Mouse (Mus musculus) E14TG2a.4 (cell line): ENCODE data around the gene Agrn.
A peak's percentile ranks its signal among the peaks of the same experiment; 100 is the strongest.

Experiments used
- H3K27me3 ChIP-seq: 2 replicates; pipeline ENCODE4 v1.6.1; 2014; ENCODE audit warnings: low read length, control low read depth; ENCODE audit not compliant: insufficient read depth
- H3K36me3 ChIP-seq: 2 replicates; pipeline ENCODE4 v1.6.1; 2014; ENCODE audit warnings: low read length, control low read depth; ENCODE audit not compliant: insufficient read depth
- H3K4me1 ChIP-seq: replicated peaks from 2 replicates; pipeline ENCODE4 v1.6.1; 2014; ENCODE audit warnings: low read depth, low read length, control low read depth
- H3K4me3 ChIP-seq: replicated peaks from 2 replicates; pipeline ENCODE4 v1.5.1; 2014; ENCODE audit warnings: mild to moderate bottlenecking, low read length
- H3K9me3 ChIP-seq: 2 replicates; pipeline ENCODE4 v1.6.1; 2014; ENCODE audit warnings: low read length, control low read depth
- CTCF ChIP-seq: conservative IDR thresholded peaks from 2 replicates; pipeline ENCODE4 v1.5.1; 2014; ENCODE audit warnings: low read length
- NANOG ChIP-seq: IDR thresholded peaks from 2 replicates; pipeline ENCODE4 v1.6.1; 2014; ENCODE audit warnings: borderline replicate concordance, low read length, mixed read lengths
- POU5F1 ChIP-seq: IDR thresholded peaks from 2 replicates; pipeline ENCODE4 v1.6.1; 2014; ENCODE audit warnings: low read length, borderline replicate concordance

The Agrn gene

DNA sequence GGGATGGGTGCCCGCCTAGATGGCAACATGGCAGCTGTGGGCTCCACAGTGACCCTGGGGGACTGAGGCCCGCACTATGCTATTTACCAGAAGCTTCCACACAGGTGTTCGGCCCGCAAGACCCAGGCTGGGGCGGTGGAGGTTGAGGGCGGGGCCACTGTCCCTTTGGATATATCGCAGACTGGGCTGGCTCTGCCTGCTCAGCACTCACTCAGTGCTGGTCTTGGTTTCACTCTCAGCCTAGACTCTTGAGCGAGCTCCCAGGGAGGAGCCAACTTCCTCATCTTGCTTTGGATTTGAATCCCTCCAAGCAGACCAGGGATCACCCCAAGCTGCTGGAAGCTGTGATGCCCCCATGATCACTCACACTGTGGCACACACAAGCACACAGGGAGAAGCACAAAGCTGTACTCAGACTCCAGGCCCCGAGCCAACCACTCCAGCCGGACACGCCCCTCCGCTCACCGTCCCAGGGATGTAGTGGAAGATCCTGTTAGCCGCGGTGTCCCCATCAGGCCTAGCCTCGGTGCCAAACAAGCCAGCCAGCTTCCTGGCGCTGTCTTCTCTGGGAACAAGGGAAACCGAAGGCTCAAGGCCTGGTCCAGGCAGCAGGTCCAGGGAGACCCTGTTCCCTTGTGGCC, 30.6 kb upstream of the Agrn start:
- Histone ChIP-seq H3K4me3 (peak overlapping the region; percentile 73), H3K9me3 (no peaks in the 10 kb centered on the region), H3K27me3 (peaks cover 16% of the 10 kb centered on the region), H3K4me1 (peaks cover 42% of the 10 kb centered on the region), H3K36me3 (peaks cover 47% of the 10 kb centered on the region)
- TF ChIP-seq POU5F1 (no peak), NANOG (no peak), CTCF (no peak)

DNA sequence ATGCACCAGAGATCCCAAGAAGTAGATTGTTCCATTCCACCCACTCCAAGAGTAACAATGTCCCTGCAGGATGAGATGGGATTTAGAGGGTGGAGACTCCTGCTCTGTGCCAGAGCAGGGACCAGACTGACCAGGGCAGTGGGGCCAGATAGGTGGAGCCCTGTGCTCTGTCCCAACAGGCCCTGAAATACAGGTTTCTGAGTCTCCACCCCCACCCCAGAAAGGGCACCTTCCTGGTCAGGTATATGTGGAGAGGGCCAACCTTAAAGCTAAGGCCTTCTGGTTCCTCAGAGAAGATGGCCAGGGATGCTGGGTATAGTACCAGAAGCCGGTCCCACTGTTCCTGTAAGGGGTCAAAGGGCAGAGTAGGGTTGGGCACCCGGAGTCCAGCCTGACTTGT, 27.0 kb upstream of the Agrn start:
- Histone ChIP-seq H3K9me3 (no peaks in the 10 kb centered on the region), H3K4me3 (no peak overlapping the region), H3K27me3 (peaks cover 29% of the 10 kb centered on the region), H3K36me3 (peaks cover 11% of the 10 kb centered on the region), H3K4me1 (peaks cover 29% of the 10 kb centered on the region)
- TF ChIP-seq POU5F1 (no peak), CTCF (no peak), NANOG (no peak)

DNA sequence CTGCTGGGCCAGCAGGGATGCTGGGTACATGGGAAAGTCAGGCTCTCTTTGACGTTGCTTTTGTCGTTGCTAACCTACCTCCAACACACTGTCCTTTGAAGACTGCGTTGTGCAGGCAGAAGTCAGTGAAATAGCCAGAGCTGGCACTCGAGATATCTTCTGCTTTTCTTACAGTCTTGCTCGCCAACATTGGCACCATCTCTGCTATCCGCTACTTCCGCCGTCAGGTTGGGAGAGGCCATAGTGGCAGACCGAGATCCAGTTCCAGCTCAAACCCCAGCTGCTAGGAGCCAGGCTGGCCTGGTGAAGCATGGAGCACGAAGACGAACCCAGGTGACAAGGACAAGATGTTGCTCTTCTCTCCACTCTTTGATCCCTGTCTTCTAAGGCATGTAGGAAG, 22.6 kb upstream of the Agrn start:
- 0 out of 2 replicates have a peak, but pooled peaks cover 5% of the 10 kb centered on the region for H3K4me1 ChIP-seq
- peaks cover 57% of the 10 kb centered on the region for H3K27me3 ChIP-seq
- H3K9me3 ChIP-seq = no peaks in the 10 kb centered on the region
- peaks cover 7% of the 10 kb centered on the region; the same call in 1 of the 2 replicates for H3K36me3 ChIP-seq
- H3K4me3 ChIP-seq = no peak overlapping the region
- no peak for TF ChIP-seq POU5F1
- TF ChIP-seq NANOG = no peak
- no peak for TF ChIP-seq CTCF

DNA sequence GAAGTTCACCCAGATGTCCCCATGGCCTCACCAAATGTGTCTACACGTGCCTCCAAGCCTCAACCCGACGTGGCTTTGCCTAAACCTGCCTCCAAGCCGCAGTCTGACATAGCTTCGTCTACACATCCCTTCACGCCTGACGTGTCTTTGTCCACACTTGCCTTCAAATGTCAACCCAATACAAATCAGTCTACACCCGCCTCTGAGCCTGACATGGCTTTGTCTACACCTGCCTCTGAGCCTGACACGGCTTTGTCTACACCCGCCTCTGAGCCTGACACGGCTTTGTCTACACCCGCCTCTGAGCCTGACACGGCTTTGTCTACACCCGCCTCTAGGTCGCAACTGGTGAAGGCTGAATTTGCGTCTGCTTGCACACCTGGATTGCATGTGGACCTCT, 20.6 kb upstream of the Agrn start:
- Histone ChIP-seq H3K4me1 (peaks cover 7% of the 10 kb centered on the region), H3K9me3 (no peaks in the 10 kb centered on the region), H3K36me3 (no peaks in the 10 kb centered on the region), H3K27me3 (peaks cover 44% of the 10 kb centered on the region), H3K4me3 (no peak overlapping the region)
- TF ChIP-seq CTCF = no peak
- TF ChIP-seq NANOG = no peak
- no peak for TF ChIP-seq POU5F1

DNA sequence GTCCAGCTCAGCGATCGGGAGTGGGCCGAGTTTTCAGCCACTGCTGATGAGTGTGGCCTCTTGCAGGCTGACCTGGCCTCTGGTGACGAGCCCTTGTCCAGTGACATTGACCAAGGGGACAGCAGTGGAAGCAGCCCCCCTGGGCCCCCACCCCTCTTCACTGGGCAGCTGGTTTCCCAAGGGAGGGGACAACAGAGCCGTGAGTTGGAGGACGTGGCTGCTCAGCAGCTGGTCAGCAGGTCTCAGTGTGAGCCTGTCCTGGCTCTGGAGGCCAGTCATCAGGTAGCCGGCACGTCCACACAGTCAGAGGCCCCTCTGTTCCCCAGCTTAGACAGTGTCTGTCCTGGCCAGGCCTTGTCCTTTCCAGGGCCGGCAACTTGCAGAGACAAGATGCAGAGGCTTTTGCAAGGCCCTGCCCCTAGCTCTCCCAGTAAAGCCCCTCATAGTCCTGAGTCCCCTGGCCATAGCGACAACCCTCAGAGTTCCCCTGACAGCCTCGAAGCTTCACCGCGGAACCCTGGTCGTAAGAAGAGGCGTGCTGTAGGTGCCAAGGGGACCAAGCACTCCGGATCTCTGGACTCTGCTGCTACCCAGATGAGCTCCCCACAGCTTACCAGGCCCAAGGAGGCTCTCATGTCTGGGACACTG, 19.9 kb upstream of the Agrn start:
- Histone ChIP-seq H3K4me1 (peaks cover 7% of the 10 kb centered on the region), H3K9me3 (no peaks in the 10 kb centered on the region), H3K4me3 (no peak overlapping the region), H3K36me3 (no peaks in the 10 kb centered on the region), H3K27me3 (peaks cover 39% of the 10 kb centered on the region)
- TF ChIP-seq NANOG (no peak), CTCF (no peak), POU5F1 (no peak)

DNA sequence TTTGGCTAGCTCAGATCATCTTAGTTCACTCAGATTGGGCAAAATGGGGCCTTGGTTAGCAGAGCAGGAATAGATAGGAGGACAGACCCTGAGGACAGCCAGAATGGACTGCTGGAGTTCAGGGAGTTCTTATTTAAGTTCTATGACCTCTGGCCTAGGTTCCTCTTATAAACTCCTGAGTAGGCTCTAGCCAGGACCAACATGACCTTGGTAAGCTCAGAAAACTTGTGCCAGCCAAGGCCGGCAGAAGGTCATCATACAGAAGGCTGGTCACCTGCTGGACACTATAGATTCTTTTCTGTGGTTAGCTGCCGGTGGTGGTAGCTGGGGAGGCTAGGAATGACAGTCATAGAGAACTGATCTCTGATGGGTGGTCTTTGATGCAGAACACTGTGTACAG, 18.9 kb upstream of the Agrn start:
- no peak overlapping the region for H3K4me3 ChIP-seq
- peaks cover 36% of the 10 kb centered on the region for H3K27me3 ChIP-seq
- H3K36me3 ChIP-seq = no peaks in the 10 kb centered on the region
- H3K9me3 ChIP-seq = no peaks in the 10 kb centered on the region
- TF ChIP-seq CTCF (no peak), NANOG (no peak), POU5F1 (no peak)
- H3K4me1 ChIP-seq = peaks cover 7% of the 10 kb centered on the region

DNA sequence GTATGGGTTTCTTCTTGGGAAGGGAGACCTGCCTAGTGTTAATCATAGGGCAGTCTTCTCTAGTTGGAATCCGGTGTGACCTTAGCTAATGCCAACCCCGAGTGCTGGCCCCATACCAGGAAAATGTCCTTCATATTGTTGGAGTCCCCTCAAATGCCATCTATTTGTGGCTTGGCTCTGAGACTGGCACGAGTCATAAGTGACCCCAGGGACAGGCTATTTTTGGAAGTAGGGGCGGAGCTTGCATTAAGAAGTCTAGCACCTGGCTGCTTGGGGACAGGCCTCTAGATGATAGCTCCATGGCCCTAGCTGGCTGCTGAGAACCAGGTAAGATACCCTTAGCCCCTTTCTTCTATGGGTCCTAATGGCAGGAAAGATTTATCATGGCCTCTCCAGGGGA, 18.4 kb upstream of the Agrn start, which contains the start of gene Perm1:
Gene Perm1, plus strand, starts transcription at position 220 of the 400 bp plus-strand sequence.
- Histone ChIP-seq H3K4me1 (peaks cover 7% of the 10 kb centered on the region), H3K36me3 (no peaks in the 10 kb centered on the region), H3K9me3 (no peaks in the 10 kb centered on the region), H3K4me3 (no peak within 1 kb of the TSS), H3K27me3 (peaks cover 37% of the 10 kb centered on the region)
- no peak for TF ChIP-seq NANOG
- no peak for TF ChIP-seq CTCF
- no peak for TF ChIP-seq POU5F1

DNA sequence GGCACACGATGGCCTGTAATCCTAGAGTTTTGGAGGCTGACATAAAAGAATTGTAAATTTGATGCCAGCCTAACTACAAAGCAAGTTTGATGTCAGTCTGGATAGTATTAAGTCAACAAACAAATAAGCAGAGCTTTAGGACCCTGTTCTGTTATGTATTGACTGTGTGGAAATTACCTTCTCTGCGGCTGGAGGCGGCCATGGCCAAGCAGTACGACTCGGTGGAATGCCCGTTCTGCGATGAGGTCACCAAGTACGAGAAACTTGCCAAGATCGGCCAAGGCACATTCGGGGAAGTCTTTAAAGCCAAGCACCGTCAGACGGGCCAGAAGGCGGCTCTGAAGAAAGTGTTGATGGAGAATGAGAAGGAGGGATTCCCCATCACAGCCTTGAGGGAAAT, 15.8 kb upstream of the Agrn start:
- peaks cover 7% of the 10 kb centered on the region for H3K4me1 ChIP-seq
- TF ChIP-seq NANOG (no peak), POU5F1 (no peak), CTCF (no peak)
- H3K4me3 ChIP-seq = no peak overlapping the region
- no peaks in the 10 kb centered on the region for H3K36me3 ChIP-seq
- H3K9me3 ChIP-seq = no peaks in the 10 kb centered on the region
- H3K27me3 ChIP-seq = peaks cover 29% of the 10 kb centered on the region
